Mouse (Mus musculus) megakaryocyte, embryonic 14.5 days (primary cell): ENCODE measurements around the gene Lamc3.

Source experiments
- FLI1 ChIP-seq: IDR thresholded peaks from 2 replicates; pipeline ENCODE4 v1.6.1; 2012; ENCODE audit warnings: low read length, inconsistent platforms, mixed read lengths
- GATA1 ChIP-seq: IDR thresholded peaks from 3 replicates; pipeline ENCODE4 v1.6.1; 2012; ENCODE audit warnings: mixed read lengths, low read length, inconsistent platforms, borderline replicate concordance

GRCm38 (mm10) chr2:31865322-31865721, 21.8 kb upstream of the Lamc3 start:
- no peak for TF ChIP-seq GATA1
- no peak for TF ChIP-seq FLI1
